Mouse (Mus musculus): Measurements from ENCODE around the gene Nme2.
"Not testable (repeated sequence)": the region's sequence is repeated elsewhere in the genome, so short reads cannot be mapped to it uniquely, and the experiment has no call there.

The Nme2 gene

DNA sequence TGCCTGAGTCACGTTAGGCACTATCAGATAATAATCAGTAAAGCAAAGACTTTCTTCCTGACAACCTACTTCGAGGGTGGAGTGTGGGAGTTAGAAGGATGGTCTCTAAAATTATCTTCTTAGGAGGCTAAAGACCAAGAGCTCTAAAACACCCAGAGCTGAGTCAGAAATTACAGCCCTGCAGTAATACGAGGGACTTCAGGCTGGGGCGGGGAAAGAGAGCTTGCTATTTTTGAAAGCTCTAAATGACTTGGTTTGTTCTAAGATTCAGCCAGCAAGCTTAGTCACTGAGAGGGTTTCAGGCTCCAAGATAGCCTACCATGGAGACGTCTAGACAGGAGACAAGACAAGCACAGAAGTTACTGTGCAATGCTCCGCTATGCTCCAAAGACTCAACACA lies 9.3 kb upstream of the Nme2 start:
- DNase-seq = no peak

DNA sequence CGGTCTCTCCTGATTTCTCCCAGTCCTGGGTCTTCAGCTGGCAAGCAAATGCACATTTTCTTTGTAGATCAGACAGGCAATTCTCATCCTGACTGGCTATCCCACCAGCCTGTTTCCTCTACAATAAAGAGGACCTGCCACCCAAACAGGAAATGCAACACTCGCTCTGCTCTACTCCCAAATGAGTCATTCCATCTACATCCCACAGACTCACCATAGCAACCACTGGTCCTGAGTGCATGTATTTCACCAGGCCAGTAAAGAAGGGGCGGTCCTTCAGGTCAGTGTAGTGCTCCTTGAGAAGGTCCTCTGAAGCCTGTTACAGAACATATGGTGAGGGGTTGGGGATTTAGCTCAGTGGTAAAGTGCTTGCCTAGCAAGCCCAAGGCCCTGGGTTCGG lies 7.0 kb upstream of the Nme2 start:
- DNase-seq = no peak

DNA sequence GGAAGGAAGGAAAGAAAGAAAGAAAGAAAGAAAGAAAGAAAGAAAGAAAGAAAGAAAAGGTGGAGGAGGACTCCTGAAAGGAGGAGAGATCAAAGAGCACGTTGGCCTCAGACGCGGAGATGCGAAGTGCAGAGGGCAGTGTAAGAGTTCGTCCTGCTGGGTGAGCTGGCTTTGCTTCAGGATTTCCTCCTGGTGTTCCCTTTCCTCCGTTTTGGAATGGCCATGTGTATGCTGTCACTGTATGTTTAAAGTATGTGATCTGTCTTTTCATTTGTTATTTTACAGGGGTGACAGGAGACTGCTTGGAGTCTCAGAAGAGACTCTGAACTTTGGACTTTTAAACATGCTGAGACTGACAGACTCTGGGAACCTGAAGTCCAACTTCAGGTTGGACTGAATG lies 5.4 kb upstream of the Nme2 start:
- DNase-seq = no peak

DNA sequence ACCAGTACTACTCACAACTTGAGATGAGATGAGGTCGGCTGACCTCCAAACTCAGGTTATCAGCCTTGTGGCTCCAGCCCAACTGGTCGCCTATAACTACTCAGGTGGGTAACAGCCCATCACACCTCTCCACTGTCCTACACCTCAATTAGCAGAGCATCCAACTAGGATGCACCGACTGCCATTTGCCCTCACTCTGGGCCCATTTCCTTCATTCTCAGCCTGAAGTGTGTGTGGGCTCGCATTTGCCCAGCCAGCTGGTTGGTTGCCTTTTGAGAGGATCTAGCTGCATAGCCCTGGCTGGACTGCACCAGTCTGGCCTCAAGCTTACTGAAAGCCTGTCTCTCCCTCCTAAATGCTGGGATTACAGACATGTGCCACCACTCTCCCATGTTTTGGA lies 1.7 kb upstream of the Nme2 start:
- DNase-seq = no peak

DNA sequence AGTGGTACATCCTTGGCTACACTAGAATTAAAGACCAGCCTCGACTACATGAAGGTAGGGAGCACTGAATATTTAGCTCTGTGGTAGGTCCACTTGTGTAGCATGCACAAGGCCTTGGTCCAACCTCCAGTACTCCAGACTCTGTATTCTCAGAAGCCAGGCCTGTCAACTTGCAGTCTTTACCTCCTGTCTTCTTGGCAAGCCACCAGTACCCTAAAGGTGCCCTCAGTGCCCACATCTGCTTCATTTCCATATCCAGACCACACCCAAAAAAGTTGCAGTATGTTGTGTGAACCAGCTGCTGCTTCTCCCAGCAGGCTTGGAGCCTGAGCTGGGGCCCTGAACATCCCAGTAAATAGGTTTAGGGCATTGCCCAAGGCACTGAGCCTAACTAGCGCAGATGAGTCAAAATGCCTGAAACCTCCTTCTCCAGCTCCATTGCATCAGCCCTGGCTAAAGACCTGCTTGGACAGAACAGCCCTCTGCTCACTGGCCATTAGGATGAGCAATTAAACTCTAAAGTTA lies 1.0 kb upstream of the Nme2 start:
- DNase-seq = no peak

DNA sequence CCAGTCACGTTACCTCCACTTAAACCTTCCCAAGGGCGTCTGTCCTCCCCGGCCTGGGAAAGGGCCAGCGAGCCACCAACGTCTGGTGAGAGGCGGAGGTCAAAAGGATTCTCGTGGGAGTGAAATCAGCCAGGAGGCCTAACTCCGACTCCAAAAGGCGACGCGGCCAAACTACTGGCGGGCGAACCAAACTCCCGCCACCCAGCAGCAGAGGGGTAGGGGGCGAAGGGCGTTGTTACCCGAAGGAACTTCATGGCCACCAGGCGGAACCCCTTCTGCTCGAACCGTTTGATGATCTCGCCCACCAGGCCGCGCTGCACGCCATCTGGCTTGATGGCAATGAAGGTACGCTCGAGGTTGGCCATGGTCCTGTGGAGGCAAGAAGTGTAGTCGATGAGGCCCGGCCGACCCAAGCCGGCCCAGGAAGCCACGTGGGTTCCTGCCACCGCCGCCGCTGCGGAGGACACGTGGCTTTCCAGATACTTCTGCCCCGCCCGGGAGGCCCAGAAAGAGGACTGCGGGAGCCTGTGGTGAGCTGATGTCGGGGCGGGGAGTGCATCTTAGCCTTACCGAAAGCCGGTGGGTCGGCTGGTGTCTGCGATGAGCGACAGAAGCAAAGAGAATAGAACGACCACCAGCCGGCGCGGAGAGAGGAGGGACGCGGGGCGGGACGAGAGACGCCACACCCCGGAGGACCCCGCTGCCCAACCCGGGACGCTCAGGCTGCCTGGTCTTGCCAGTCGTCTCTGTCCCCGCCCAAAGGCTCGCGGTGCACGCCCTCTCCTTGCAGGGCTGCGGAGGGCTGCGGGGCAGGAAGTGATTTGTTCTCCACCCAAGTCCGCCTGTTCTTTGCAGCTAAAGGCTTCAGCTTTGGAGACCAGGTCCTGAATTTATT lies 556 bp downstream of the Nme2 start:
- DNase-seq = peak; percentile 96

DNA sequence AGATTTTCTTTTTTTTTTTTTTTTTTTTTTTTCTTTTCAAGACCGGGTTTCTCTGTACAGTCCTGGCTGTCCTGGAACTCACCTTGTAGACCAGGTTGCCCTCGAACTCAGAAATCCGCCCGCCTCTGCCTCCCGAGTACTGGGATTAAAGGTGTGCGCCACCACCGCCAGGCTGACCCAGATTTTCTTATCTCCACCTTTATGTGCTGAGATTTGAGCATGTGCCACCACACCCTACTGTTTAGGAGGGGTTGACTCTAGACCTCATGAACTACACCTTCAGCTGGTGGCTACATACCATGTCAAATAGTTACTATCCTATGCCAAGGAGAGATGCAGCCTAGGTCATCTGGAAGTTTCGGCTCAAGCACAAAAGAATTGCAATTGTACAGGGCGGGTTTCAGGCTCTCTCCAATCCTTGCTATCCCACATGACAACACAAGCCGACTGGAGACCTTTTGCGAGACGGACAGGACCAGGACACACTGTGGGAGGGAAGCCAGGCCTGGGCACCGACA lies 1.3 kb downstream of the Nme2 start:
- no peak for DNase-seq

DNA sequence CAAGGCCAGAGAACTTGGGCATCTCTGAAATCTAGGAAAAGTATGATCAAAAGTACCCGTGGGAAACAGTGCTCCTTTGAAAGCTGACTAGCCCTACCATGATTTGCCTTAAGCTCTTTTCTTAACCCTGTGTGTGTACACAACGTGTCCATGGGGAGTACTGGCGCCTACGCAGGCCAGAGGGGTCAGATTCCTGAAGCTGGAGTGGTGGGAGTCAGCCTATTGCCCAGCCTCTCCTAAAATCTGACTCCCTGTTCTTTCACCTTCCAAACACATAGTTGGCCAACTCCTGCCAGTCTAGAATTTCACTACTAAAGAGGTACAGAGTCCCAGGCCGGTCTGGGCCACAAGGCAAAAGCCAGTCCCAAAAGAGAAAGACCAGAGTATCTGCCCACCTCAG lies 3.7 kb downstream of the Nme2 start:
- no peak for DNase-seq

DNA sequence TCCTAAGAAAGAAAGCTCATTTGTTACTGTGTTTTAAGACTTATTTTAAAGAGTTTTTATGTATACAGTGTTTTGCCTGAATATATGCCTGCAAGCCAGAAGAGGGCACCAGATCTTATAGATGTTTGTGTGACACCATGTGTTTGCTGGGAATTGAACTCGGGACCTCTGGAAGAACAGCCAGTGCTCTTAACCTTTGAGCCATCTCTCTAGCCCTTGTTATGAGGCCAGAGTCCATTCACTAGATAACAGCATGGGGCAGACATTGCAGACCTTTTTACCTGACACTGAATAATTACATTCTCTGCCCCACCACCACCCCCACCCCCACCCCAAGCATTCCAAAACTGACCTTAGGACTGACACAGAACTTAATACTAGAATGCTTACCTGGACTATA lies 6.0 kb downstream of the Nme2 start:
- DNase-seq = no peak

DNA sequence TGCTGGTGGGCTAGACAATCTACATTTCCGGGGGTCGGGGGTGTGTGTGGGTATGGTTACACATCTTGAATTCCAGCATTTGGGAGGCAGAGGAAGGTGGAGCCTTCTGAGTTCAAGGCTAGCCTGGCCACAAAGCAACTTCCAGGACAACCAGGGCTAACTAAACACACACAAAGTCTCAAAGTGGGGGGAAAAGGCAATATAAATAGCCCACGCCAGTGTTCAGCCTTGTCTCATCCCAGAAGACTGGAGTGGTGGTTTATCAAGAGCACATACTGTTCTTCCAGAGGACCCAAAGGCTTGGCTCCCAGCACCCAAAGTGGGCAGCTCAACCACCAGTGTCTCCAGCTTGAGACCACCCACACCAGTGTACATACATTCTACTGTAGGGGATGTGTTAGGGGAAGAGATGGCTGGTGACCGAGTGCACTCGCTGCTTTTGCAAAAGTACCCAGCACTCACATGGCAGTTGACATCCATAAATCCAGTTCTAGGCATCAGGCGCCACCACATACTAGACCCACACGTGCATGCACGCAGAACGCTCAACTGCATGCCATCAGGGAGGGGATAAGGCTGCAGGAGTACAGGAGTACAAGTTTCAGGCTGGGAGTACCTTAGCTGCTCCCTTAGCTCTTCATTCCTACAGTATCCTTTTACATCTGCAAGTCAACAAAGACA lies 7.0 kb downstream of the Nme2 start:
- no peak for DNase-seq

DNA sequence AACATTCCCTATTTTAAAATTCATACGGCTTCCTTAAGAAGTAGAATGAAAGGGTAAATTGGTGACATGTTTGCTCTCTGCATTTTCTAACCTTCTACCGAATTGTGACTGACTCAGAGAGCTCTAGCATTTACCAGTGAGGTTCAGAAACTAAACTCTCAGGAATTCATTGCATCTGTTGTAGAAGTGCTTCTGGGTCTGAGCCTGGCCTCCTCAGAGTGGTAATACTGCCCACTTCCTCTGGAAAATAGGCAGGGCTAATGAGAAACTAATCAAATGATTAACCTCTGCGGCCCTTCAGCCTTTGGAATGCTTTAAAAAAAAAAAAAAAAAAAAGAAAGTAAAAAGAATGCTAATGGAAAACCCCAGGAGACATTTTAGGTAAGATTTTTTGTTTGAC lies 11.1 kb downstream of the Nme2 start:
- DNase-seq = no peak

DNA sequence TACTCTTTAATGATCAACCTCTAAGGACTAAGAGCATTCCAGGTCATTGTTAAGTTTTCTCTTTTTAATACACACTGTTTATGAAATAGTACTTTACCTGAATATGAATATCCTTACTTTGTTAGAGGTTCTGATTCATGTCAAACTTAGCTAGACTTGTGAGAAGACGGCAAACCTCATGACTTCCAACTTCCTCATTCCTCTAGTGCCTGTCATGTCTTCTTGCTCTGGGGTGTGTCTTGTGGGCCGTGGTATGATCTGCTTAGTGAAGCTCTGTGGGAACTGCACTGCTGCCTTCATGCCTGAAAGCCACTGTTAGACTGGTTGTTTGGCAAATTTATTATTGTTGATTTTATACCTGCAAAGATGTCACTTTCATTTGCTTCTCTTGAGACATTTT lies 15.2 kb downstream of the Nme2 start:
- no peak for DNase-seq

DNA sequence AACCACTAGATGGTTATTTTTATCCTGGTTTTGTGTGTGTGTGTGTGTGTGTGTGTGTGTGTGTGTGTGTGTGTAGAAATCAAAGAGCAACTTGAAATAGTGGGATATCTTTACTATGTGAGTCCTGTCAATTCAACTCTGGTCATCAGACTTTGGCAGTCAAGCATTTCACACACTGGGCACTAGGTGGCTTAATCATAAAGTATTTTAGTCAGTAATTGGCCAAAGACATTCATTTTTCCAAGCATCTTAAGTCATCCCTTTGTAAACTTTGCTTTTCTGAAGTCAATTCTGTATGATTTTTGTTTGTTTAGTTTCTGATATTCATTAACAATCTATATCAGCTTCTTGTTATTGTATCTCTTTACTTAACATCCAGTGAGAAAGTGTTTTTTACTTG lies 27.0 kb downstream of the Nme2 start:
- DNase-seq = no peak

DNA sequence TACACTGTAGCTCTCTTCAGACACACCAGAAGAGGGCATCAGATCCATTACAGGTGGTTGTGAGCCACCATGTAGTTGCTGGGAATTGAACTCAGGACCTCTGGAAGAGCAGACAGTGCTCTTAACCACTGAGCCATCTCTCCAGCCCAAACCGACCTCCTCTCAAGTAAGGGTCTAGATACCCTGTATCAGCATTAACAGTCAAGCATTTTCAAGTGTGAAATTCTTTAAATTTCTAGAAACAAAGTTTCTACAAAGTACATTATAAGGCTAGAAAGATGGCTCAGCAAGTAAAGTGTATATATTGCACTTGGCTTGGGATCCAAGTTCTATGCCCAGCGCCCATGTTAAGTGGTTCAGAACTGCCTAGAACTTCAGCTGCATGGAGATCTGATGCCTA lies 41.0 kb downstream of the Nme2 start:
- not testable (repeated sequence) for DNase-seq

DNA sequence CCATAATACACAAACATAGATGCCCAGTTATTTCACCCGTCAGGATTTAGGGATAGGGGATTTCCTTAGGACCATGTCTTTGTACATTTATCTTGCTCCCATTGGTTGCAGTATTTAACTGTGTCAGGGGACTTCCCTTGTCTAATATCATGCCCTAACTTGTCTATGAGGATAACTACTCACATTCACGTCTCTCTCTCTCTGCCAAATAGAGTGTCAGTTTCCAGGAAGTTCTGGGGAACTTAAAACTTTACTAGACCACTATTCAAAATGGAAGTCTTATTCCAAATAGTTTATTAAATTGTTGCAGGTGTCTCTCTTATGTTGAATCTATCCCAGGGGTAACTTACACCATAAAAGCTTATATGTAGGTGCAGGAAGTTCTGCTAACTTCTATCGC lies 44.5 kb downstream of the Nme2 start:
- no peak for DNase-seq

DNA sequence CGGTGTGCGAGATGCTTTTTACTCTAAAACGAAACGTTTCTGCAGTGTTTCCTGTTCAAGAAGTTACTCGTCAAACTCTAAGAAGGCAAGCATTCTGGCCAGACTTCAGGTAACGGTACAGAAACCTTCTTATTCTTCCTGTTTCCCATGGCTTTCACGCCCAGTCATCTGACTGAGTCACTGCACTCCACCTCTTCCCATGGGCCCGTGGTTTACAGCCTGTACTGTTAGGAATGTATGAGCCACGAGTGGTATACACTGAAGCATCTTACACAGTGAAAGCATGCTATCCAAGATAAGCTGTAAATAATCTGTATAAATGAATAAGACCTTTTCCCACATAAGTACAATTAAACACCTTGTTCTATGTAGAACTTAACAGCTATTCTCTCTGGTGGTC lies 47.2 kb downstream of the Nme2 start:
- no peak for DNase-seq

DNA sequence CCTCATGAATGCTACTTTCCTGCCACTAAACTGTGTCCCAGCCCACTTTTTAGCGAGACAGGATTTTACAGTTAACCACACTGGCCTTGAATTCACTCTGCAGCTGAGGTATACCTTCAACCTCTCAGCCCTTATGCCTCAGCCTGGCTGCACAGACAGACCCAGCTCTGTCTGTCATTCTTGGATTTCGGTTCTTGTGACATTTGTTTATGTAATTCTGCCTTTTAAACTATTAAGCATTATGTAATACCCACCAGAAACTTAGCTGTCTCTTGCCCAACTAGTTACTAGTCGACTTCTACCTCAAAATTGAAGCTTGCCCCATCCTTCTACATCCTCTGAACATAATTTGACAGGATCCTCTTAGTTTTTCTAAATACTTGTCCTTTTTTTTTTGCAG lies 48.2 kb downstream of the Nme2 start:
- DNase-seq = no peak

DNA sequence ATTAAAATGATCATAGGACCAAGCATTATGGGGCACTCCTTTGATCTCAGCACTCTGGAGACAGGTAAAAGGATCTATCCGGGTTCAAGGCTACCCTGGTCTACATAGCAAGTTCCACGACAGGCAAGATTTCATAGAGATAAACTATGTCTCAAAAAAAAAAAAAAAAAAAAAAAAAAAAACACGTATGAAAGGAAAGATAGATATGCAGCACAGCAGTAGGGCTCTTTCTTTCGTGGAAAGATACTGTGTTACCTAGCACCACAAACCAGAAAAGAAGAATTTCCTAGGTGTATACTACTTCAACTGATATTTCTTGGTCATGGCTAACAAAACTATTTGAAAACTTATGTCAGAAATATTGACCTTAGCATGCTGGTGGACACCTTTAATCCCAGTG lies 49.2 kb downstream of the Nme2 start:
- no peak for DNase-seq
